Mouse (Mus musculus) liver, postnatal 0 days (tissue): ENCODE data around the gene Drc1. TPM values are rescaled to one million over a fixed set of nuclear protein-coding genes. Genes with fewer than 3 reads are reported as not detected.

Experiments used
- ATAC-seq: fragments of 200-750 bp; cut with Nextera tagmentation; 2 replicates; pipeline ENCODE4 v1.8.0; 2017; ENCODE audit warnings: mild to moderate bottlenecking, moderate library complexity
- DNase-seq: peaks from one replicate; pipeline ENCODE4 v3.0.0-alpha.2; 2016
- H3K27ac ChIP-seq: fragments of 300-500 bp; sonication (generic); 2 replicates; pipeline ENCODE4 v1.5.1; 2014; ENCODE audit warnings: antibody characterized with exemption, moderate library complexity, mild to moderate bottlenecking, low read depth
- H3K27me3 ChIP-seq: fragments of 300-500 bp; sonication (generic); 2 replicates; pipeline ENCODE4 v1.6.1; 2014; ENCODE audit warnings: low read length, control low read depth, mixed read lengths; ENCODE audit not compliant: insufficient read depth
- H3K36me3 ChIP-seq: fragments of 300-500 bp; sonication (generic); replicated peaks from 2 replicates; pipeline ENCODE4 v1.6.1; 2014; ENCODE audit warnings: mild to moderate bottlenecking, control low read depth, low read length, moderate library complexity, mixed read lengths; ENCODE audit not compliant: insufficient read depth
- H3K4me1 ChIP-seq: fragments of 300-500 bp; sonication (generic); 2 replicates; pipeline ENCODE4 v1.6.1; 2014; ENCODE audit warnings: antibody characterized with exemption, mild to moderate bottlenecking, control low read depth; ENCODE audit not compliant: insufficient read depth
- H3K4me2 ChIP-seq: fragments of 300-500 bp; sonication (generic); 2 replicates; pipeline ENCODE4 v1.6.1; 2014; ENCODE audit warnings: low read depth, mild to moderate bottlenecking, low read length, moderate library complexity, mixed read lengths
- H3K4me3 ChIP-seq: fragments of 300-500 bp; sonication (generic); 2 replicates; pipeline ENCODE4 v1.5.1; 2014; ENCODE audit warnings: low read depth, low read length
- H3K9ac ChIP-seq: fragments of 300-500 bp; sonication (generic); replicated peaks from 2 replicates; pipeline ENCODE4 v1.6.1; 2014; ENCODE audit warnings: mild to moderate bottlenecking, moderate library complexity
- H3K9me3 ChIP-seq: fragments of 300-500 bp; sonication (generic); 2 replicates; pipeline ENCODE4 v1.6.1; 2016; ENCODE audit warnings: mild to moderate bottlenecking, control low read depth, low read length, mixed read lengths
- CTCF ChIP-seq: sonication (generic); IDR thresholded peaks from 2 replicates; pipeline ENCODE4 v1.5.1; 2016; ENCODE audit warnings: antibody characterized with exemption, low read depth
- EP300 ChIP-seq: IDR thresholded peaks from 2 replicates; pipeline ENCODE4 v1.6.1; 2016; ENCODE audit warnings: antibody characterized with exemption, low read depth, mild to moderate bottlenecking
- WGBS: fragments of 180-500 bp; shearing (Covaris S2); extraction: QIAGEN DNeasy Blood & Tissue Kit; methylation state at CpG from one replicate; pipeline ENCODE4 v1.1.7; 2014; ENCODE audit not compliant: insufficient replicate concordance; 5-methylcytosine and 5-hydroxymethylcytosine counted together
- polyA plus RNA-seq: library from polyadenylated mRNA; unstranded; fragments of >200 nt; fragmentation: Nextera tagmentation; extraction: Ambion mirVana; gene quantifications from 2 replicates; pipeline ENCODE4 v1.2.1, GENCODE M21; 2015

The Drc1 gene
- polyA plus RNA-seq, 1 experiment from 2014 or later: 0.31 TPM

DNA sequence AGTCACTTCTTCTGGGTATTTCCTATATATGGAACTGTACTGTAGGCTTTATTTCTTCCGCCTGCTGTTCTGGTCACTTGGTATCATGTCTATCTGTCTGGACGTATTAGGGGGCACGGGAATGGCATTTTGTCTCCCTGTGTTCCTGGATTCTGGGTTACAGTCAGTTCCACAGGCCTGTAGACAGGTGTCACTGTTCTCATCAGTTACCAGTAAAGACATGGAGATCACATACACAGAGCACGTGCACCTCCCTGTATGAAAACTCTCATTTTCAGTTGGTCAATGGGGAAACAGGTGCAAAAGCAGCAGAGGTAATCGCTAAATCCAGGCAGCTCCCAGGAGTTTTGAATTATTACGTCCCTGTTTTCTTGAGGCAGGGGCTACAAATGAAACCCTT lies 106.5 kb downstream of the Drc1 start:
- H3K36me3 ChIP-seq: no peaks in the 10 kb centered on the region
- 68% methylated on average over 6 of the region's 6 CpGs for WGBS
- DNase-seq (no peak), ATAC-seq (no peak)
- no peak overlapping the region for H3K27ac ChIP-seq
- no peak for TF ChIP-seq EP300
- no peak for TF ChIP-seq CTCF
- H3K9ac ChIP-seq: no peak overlapping the region
- H3K27me3 ChIP-seq: no peaks in the 10 kb centered on the region
- no peaks in the 10 kb centered on the region for H3K9me3 ChIP-seq
- H3K4me1 ChIP-seq: no peaks in the 10 kb centered on the region
- no peak overlapping the region for H3K4me2 ChIP-seq
- no peak overlapping the region for H3K4me3 ChIP-seq

DNA sequence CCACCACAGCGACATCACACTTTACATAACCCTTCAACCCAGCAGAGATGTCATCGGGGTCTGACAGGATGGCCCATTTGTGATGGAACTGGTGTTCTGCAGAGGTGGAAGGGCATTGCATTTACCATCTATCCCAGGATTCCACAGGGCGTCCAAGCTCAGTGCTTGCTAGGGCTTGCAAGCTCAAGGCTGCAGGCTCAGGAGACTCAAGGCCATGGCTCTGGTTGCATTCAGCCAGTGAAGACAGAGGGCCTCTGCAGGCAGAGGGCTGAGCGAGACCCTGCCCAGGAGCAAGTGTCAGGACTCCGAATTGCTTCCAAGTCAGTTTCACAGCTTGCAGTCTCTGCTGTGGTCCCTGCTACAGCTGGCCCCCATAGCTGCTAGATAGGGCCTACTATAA lies 108.6 kb downstream of the Drc1 start:
- H3K9ac ChIP-seq: no peak overlapping the region
- no peaks in the 10 kb centered on the region for H3K27me3 ChIP-seq
- DNase-seq (no peak), ATAC-seq (no peak)
- no peak overlapping the region for H3K4me3 ChIP-seq
- H3K9me3 ChIP-seq: no peaks in the 10 kb centered on the region
- no peak overlapping the region for H3K27ac ChIP-seq
- H3K4me2 ChIP-seq: no peak overlapping the region
- no peak for TF ChIP-seq EP300
- TF ChIP-seq CTCF: no peak
- 81% methylated on average over 5 of the region's 5 CpGs for WGBS
- H3K36me3 ChIP-seq: no peaks in the 10 kb centered on the region
- no peaks in the 10 kb centered on the region for H3K4me1 ChIP-seq

DNA sequence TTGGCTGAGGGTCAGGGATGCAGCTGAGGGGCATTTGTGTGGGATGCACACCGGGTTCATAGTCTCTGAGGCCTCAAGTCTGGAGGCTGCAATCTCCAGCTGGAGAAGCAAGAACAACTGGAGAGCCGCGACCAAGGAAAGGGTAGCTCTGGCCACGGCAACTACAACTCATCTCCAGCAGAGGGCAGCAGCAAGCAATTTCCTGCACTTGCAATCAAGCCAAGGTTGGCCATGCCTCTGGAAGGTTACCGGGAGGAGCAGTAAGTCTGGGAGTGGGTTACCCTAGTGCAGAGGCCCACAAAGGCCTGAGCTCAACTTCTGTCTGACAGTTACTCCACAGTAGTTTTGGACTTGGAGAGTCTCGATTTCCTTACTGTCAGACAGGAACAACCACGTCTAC lies 110.3 kb downstream of the Drc1 start:
- TF ChIP-seq CTCF: peak; percentile 88
- TF ChIP-seq EP300: no peak
- peak; percentile 76 for DNase-seq
- Histone ChIP-seq H3K4me1 (no peaks in the 10 kb centered on the region), H3K4me2 (no peak overlapping the region), H3K9me3 (no peaks in the 10 kb centered on the region), H3K9ac (no peak overlapping the region), H3K4me3 (no peak overlapping the region), H3K36me3 (no peaks in the 10 kb centered on the region), H3K27me3 (no peaks in the 10 kb centered on the region), H3K27ac (no peak overlapping the region)
- ATAC-seq: no peak
- 20% methylated on average over 7 of the region's 7 CpGs for WGBS

DNA sequence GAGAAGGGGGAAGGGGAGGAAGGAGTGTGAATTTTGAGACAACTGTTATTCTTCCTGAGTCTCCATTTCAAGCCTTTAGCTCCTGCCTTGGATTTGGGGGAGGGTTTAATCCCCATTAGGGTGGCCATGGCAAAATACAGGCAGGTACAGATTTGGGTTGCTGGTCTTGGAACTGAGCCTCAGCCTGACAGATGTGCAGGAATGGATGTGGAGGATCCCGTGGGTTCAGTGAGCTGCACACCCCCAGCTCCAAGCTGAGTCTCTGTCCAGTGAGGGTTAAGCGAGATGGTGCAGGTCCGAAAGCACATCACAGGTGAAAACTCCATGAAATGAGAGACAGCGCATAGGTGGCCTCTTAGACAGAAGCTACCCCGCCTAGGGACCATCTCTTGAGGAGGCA lies 119.3 kb downstream of the Drc1 start:
- no peak overlapping the region for H3K4me2 ChIP-seq
- H3K36me3 ChIP-seq: no peaks in the 10 kb centered on the region
- H3K27me3 ChIP-seq: no peaks in the 10 kb centered on the region
- no peaks in the 10 kb centered on the region for H3K4me1 ChIP-seq
- no peak for ATAC-seq
- TF ChIP-seq EP300 (no peak), CTCF (no peak)
- no peak overlapping the region for H3K27ac ChIP-seq
- H3K9ac ChIP-seq: no peak overlapping the region
- H3K4me3 ChIP-seq: no peak overlapping the region
- 69% methylated on average over 5 of the region's 5 CpGs for WGBS
- DNase-seq: no peak
- H3K9me3 ChIP-seq: peaks cover 3% of the 10 kb centered on the region; the same call in 1 of the 2 replicates

DNA sequence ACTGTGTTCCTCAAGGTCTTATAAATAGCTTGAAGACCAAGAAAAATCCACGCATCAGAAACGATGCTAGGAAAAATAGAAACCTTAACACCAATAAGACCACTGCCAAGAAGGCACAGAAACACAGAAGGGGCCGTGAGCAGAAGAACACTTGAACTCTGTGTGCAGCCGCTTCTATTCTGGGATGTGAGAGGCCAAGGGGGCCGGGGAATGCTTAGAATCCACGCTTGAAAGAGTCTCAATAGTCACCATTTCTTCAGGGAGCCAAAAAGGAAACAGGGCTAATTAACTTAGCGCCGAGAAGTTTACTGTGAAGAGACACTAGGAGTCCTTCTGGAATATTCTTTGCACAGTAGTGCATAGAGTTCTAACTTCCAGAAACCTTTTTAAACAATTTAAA lies 120.0 kb downstream of the Drc1 start:
- peaks cover 3% of the 10 kb centered on the region; the same call in 1 of the 2 replicates for H3K9me3 ChIP-seq
- 54% methylated on average over 8 of the region's 8 CpGs for WGBS
- ATAC-seq: no peak
- H3K4me3 ChIP-seq: no peak overlapping the region
- H3K4me1 ChIP-seq: no peaks in the 10 kb centered on the region
- no peak for DNase-seq
- no peak overlapping the region for H3K9ac ChIP-seq
- no peak for TF ChIP-seq CTCF
- no peak for TF ChIP-seq EP300
- no peaks in the 10 kb centered on the region for H3K27me3 ChIP-seq
- H3K4me2 ChIP-seq: no peak overlapping the region
- H3K27ac ChIP-seq: no peak overlapping the region
- H3K36me3 ChIP-seq: no peaks in the 10 kb centered on the region

DNA sequence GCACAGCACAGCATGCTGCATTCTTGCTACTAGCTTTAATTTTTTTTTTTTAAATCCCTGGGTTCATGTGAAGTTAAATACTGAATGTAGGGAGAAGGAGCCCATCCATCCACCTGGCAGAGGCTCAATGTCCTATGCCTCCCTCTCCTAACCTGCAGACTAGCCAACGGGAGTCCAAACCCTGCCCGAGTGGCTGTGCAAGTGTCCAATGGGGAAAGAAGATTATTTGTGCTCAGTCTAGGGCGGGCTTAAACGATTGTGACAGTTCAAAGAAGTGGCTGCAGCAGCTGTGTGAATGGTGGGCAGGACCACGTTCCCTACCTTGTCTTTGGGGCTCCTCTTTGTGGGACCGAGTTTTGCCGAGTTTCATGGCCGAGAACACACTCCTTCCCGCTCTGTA lies 125.7 kb downstream of the Drc1 start:
- WGBS: 22% methylated on average over 9 of the region's 9 CpGs
- Histone ChIP-seq H3K36me3 (no peaks in the 10 kb centered on the region), H3K27me3 (no peaks in the 10 kb centered on the region), H3K4me1 (no peaks in the 10 kb centered on the region), H3K4me3 (no peak overlapping the region), H3K9me3 (no peaks in the 10 kb centered on the region), H3K9ac (no peak overlapping the region), H3K27ac (no peak overlapping the region), H3K4me2 (no peak overlapping the region)
- no peak for ATAC-seq
- no peak for DNase-seq
- no peak for TF ChIP-seq CTCF
- no peak for TF ChIP-seq EP300

DNA sequence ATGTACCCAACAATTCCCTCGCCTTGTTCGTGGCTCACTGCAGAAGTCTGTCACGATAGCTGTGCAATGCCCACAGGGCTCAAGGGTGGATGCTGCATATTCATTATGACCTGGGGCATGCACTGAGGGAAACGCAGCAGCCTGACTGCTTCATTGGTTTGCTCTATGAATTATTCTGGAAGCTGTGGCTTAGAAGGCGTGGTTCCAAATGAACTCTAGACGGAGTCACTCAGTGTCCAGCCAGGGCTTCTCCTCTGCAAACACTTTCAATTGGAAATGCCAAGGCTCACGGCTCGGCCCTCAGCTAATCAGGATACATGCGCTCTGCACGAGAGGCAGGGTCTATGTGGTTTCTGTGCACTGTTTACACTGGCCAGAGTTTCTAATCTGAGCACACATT lies 130.3 kb downstream of the Drc1 start:
- Histone ChIP-seq H3K4me1 (no peaks in the 10 kb centered on the region), H3K27ac (no peak overlapping the region), H3K9ac (no peak overlapping the region), H3K9me3 (no peaks in the 10 kb centered on the region), H3K27me3 (no peaks in the 10 kb centered on the region), H3K36me3 (no peaks in the 10 kb centered on the region), H3K4me2 (no peak overlapping the region), H3K4me3 (no peak overlapping the region)
- ATAC-seq (peak; percentile 40; the same call in 1 of the 2 replicates), DNase-seq (no peak)
- 63% methylated on average over 10 of the region's 10 CpGs for WGBS
- TF ChIP-seq CTCF (no peak), EP300 (no peak)
